Mouse (Mus musculus) Muller cell, postnatal 12 days (primary cell): ENCODE results near the gene Hic1.

Experiments
- DNase-seq: peaks from one replicate; pipeline ENCODE4 v3.0.0-alpha.2; 2015; ENCODE audit errors: inconsistent ontology term

The Hic1 gene

GRCm38 (mm10) chr11:75169405-75170080, at the start of gene Hic1:
TSS of gene Hic1 (minus strand) at chr11:75169519.
- DNase-seq, result peak; percentile 68

- no peak for DNase-seq
Observed at GRCm38 (mm10) chr11:75214081-75214950, 45.0 kb upstream of the Hic1 start.

GRCm38 (mm10) chr11:75213372-75214080, 44.2 kb upstream of the Hic1 start:
- peak; percentile 65 for DNase-seq

- DNase-seq, result no peak
Observed at GRCm38 (mm10) chr11:75212876-75213275, 43.6 kb upstream of the Hic1 start.

- DNase-seq, result no peak
Observed at GRCm38 (mm10) chr11:75212031-75212667, 42.8 kb upstream of the Hic1 start.

GRCm38 (mm10) chr11:75210755-75211154, 41.4 kb upstream of the Hic1 start:
- DNase-seq, result no peak

- no peak for DNase-seq
Observed at GRCm38 (mm10) chr11:75210093-75210492, 40.8 kb upstream of the Hic1 start.

- DNase-seq, result no peak
Observed at GRCm38 (mm10) chr11:75209363-75209762, 40.0 kb upstream of the Hic1 start.

- DNase-seq, result no peak
Observed at GRCm38 (mm10) chr11:75206347-75206746, 37.0 kb upstream of the Hic1 start.

- no peak for DNase-seq
Observed at GRCm38 (mm10) chr11:75204472-75204871, 35.2 kb upstream of the Hic1 start.

GRCm38 (mm10) chr11:75203926-75204325, 34.6 kb upstream of the Hic1 start:
- DNase-seq, result no peak

- DNase-seq, result no peak
Observed at GRCm38 (mm10) chr11:75201721-75202120, 32.4 kb upstream of the Hic1 start.

GRCm38 (mm10) chr11:75200935-75201334, 31.6 kb upstream of the Hic1 start:
- no peak for DNase-seq

GRCm38 (mm10) chr11:75199951-75200350, 30.6 kb upstream of the Hic1 start:
- DNase-seq, result no peak

GRCm38 (mm10) chr11:75198792-75199191, 29.5 kb upstream of the Hic1 start:
- DNase-seq, result no peak

- no peak for DNase-seq
Observed at GRCm38 (mm10) chr11:75197956-75198355, 28.6 kb upstream of the Hic1 start.

GRCm38 (mm10) chr11:75196131-75196530, 26.8 kb upstream of the Hic1 start:
- DNase-seq, result no peak

- DNase-seq, result no peak
Observed at GRCm38 (mm10) chr11:75194850-75195461, 25.6 kb upstream of the Hic1 start.

- peak; percentile 49 for DNase-seq
Observed at GRCm38 (mm10) chr11:75194121-75194849, 25.0 kb upstream of the Hic1 start.

GRCm38 (mm10) chr11:75193256-75194071, 24.1 kb upstream of the Hic1 start, which contains the start of gene Rtn4rl1:
TSS of gene Rtn4rl1 (plus strand) at chr11:75193783.
- DNase-seq, result peak; percentile 47
